Mouse (Mus musculus): Measurements from ENCODE around the gene Prmt9. TPM values are rescaled to one million over a fixed set of nuclear protein-coding genes. Genes with fewer than 3 reads are reported as not detected.

The Prmt9 gene
- polyA plus RNA-seq, 1 experiment from 2014 or later, result 21.7 TPM

DNA sequence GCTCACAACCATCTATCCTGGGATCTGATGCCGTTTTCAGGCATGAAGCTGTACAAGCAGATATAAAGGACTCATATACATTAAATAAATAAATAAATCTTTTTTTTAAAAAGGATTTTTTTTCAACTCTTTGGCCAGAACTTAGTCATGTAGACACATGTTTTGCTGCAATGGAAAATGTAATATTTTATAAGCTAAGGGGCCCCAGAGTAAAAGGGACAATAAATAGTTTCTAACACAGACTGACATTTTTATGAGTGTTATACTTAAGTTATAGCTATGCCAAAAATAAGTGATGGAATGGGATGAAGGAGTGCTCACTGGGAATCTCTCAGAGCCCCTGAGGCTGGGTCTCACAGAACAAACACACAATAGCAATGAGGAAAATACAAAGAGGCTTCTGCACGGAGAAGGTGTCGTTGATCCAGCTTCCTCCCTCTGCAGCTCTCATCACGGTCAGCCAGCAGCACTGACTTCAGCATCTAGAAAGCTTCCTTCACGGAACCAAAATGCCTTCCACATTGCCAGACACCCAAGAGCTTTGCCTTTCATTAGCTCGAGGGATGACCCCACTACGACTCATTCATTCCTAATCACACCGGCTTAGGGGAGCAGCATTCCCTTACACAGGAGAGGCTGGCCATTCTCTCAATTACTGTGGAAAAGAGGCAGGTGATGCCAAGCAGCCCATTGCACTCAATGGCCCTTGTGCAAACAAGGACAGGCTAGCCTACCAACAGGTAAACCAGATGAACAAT, 28.0 kb upstream of the Prmt9 start:
- Histone ChIP-seq H3K27ac (ENCODE audit: low read length) (no peak overlapping the region), H3K9me3 (ENCODE audit: control insufficient read depth, low read depth, low read length) (no peaks in the 10 kb centered on the region), H3K4me2 (replicated peaks; ENCODE audit: low read depth, low read length) (no peak overlapping the region), H3K4me3 (ENCODE audit: low read depth, low read length) (no peak overlapping the region), H3K9ac (replicated peaks; ENCODE audit: low read depth, low read length) (no peak overlapping the region), H3K36me3 (ENCODE audit: control insufficient read depth, insufficient read depth, low read length) (no peaks in the 10 kb centered on the region), H3K4me1 (ENCODE audit: control insufficient read depth, insufficient read depth, low read length) (peaks cover 5% of the 10 kb centered on the region; the same call in 1 of the 2 replicates), H3K27me3 (ENCODE audit: control insufficient read depth, insufficient read depth, low read length) (no peaks in the 10 kb centered on the region)
- no peak for ATAC-seq (ENCODE audit: insufficient number of reproducible peaks, insufficient read depth, low FRiP score, low read depth)
- WGBS, result 70% methylated on average over 8 of the region's 8 CpGs

DNA sequence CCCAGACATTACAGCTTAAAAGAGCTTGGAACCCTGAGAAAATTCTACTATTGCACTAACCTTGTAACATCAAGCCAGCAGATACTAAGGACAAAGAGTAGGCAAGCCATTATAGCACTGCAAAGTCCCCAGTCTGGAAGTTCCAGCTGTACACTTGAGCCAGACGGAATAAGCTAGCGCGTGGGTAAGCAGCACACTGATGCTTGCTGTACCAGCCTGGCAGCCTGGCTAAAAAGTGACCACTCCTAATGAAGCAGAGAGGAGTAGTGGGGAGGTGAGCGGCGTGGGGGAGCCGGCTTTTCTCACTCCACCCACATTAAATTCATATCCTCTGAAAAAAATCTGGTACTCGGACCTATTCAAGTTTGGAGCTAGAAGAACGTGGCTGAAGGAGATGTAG, 26.2 kb upstream of the Prmt9 start:
- no peaks in the 10 kb centered on the region for H3K27me3 ChIP-seq (ENCODE audit: control insufficient read depth, insufficient read depth, low read length)
- no peaks in the 10 kb centered on the region for H3K36me3 ChIP-seq (ENCODE audit: control insufficient read depth, insufficient read depth, low read length)
- no peak for ATAC-seq (ENCODE audit: insufficient number of reproducible peaks, insufficient read depth, low FRiP score, low read depth)
- H3K4me3 ChIP-seq (ENCODE audit: low read depth, low read length), result no peak overlapping the region
- H3K27ac ChIP-seq (ENCODE audit: low read length), result no peak overlapping the region
- no peaks in the 10 kb centered on the region for H3K9me3 ChIP-seq (ENCODE audit: control insufficient read depth, low read depth, low read length)
- no peak overlapping the region for H3K4me2 ChIP-seq (replicated peaks; ENCODE audit: low read depth, low read length)
- 79% methylated on average over 8 of the region's 8 CpGs for WGBS
- H3K4me1 ChIP-seq (ENCODE audit: control insufficient read depth, insufficient read depth, low read length), result peaks cover 5% of the 10 kb centered on the region; the same call in 1 of the 2 replicates
- no peak overlapping the region for H3K9ac ChIP-seq (replicated peaks; ENCODE audit: low read depth, low read length)

DNA sequence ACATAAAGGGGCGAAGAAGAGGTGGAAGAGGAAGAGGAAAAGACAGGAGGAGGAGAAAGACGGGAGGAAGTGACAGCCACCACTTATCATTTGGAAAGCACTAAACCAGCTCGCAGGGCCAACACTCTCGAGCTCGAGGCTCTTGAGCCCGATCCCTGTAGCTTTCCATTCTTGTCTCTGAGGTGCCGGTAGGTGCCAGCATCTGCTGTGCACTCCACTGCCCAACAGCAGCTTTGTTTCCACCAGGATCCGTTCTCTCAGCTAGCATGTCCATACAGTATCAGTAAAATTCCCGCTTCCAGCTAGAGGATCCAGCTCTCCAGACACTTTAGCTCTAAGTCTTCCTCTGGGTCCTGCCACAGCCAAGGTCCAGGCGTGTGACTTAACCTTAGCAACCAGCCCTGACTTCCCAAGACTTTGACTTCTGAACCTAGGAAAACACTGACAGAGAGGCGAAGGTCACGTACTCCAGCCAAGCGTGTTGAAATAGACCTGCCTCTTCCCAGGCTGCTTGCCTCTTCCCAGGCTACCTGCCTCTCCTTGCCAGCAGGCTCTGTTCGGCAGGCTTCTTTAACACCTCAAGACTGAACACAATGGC, 25.1 kb upstream of the Prmt9 start:
- no peak for ATAC-seq (ENCODE audit: insufficient number of reproducible peaks, insufficient read depth, low FRiP score, low read depth)
- WGBS, result 66% methylated on average over 14 of the region's 14 CpGs
- H3K4me1 ChIP-seq (ENCODE audit: control insufficient read depth, insufficient read depth, low read length), result no peaks in the 10 kb centered on the region
- no peaks in the 10 kb centered on the region for H3K27me3 ChIP-seq (ENCODE audit: control insufficient read depth, insufficient read depth, low read length)
- no peak overlapping the region for H3K4me2 ChIP-seq (replicated peaks; ENCODE audit: low read depth, low read length)
- no peaks in the 10 kb centered on the region for H3K9me3 ChIP-seq (ENCODE audit: control insufficient read depth, low read depth, low read length)
- H3K36me3 ChIP-seq (ENCODE audit: control insufficient read depth, insufficient read depth, low read length), result no peaks in the 10 kb centered on the region
- H3K4me3 ChIP-seq (ENCODE audit: low read depth, low read length), result no peak overlapping the region
- no peak overlapping the region for H3K27ac ChIP-seq (ENCODE audit: low read length)
- no peak overlapping the region for H3K9ac ChIP-seq (replicated peaks; ENCODE audit: low read depth, low read length)

DNA sequence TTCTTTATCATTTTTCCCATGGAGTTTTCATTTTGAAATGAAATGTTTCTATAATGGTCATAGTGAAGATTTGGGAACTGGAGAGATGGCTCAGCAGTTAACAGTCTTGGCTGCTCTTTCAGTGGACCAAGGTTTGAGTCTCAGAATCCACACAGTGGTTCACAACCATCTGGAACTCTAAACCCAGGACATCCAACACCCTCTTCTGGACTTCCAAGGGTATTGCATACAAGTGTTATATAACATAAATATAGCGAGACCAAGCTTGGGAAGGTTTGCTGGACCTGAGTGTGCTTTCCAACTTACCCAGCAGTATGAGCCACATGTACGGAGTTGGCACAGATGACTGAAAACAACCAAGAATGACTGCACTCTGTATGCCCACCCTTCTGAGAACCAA, 24.3 kb upstream of the Prmt9 start:
- Histone ChIP-seq H3K36me3 (ENCODE audit: control insufficient read depth, insufficient read depth, low read length) (no peaks in the 10 kb centered on the region), H3K4me3 (ENCODE audit: low read depth, low read length) (no peak overlapping the region), H3K4me1 (ENCODE audit: control insufficient read depth, insufficient read depth, low read length) (no peaks in the 10 kb centered on the region), H3K4me2 (replicated peaks; ENCODE audit: low read depth, low read length) (no peak overlapping the region), H3K27ac (ENCODE audit: low read length) (no peak overlapping the region), H3K9ac (replicated peaks; ENCODE audit: low read depth, low read length) (no peak overlapping the region), H3K27me3 (ENCODE audit: control insufficient read depth, insufficient read depth, low read length) (no peaks in the 10 kb centered on the region), H3K9me3 (ENCODE audit: control insufficient read depth, low read depth, low read length) (no peaks in the 10 kb centered on the region)
- ATAC-seq (ENCODE audit: insufficient number of reproducible peaks, insufficient read depth, low FRiP score, low read depth), result no peak
- WGBS, result 97% methylated on average over 2 of the region's 2 CpGs

DNA sequence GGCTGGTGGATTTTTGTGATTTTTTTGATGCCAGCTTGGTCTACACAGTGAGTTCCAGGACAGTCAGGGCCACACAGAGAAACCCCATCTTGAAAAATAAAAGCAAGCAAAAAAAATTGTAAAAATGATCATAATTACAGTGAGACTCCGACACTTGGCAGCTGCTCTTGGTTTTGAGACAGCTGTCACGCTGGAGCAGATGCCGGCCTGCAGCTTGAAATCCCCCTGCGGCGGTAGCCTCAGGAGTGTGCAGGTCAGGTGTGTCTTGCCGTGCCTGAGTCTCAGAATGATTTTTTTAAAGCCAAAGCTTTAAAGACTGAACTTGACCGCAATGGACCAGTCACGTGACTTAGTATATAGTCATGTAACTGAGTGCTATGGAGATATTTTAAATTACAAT, 23.1 kb upstream of the Prmt9 start:
- Histone ChIP-seq H3K4me3 (ENCODE audit: low read depth, low read length) (no peak overlapping the region), H3K9ac (replicated peaks; ENCODE audit: low read depth, low read length) (no peak overlapping the region), H3K4me2 (replicated peaks; ENCODE audit: low read depth, low read length) (no peak overlapping the region), H3K36me3 (ENCODE audit: control insufficient read depth, insufficient read depth, low read length) (no peaks in the 10 kb centered on the region), H3K4me1 (ENCODE audit: control insufficient read depth, insufficient read depth, low read length) (no peaks in the 10 kb centered on the region), H3K9me3 (ENCODE audit: control insufficient read depth, low read depth, low read length) (no peaks in the 10 kb centered on the region), H3K27me3 (ENCODE audit: control insufficient read depth, insufficient read depth, low read length) (no peaks in the 10 kb centered on the region), H3K27ac (ENCODE audit: low read length) (no peak overlapping the region)
- no peak for ATAC-seq (ENCODE audit: insufficient number of reproducible peaks, insufficient read depth, low FRiP score, low read depth)
- 84% methylated on average over 8 of the region's 8 CpGs for WGBS

DNA sequence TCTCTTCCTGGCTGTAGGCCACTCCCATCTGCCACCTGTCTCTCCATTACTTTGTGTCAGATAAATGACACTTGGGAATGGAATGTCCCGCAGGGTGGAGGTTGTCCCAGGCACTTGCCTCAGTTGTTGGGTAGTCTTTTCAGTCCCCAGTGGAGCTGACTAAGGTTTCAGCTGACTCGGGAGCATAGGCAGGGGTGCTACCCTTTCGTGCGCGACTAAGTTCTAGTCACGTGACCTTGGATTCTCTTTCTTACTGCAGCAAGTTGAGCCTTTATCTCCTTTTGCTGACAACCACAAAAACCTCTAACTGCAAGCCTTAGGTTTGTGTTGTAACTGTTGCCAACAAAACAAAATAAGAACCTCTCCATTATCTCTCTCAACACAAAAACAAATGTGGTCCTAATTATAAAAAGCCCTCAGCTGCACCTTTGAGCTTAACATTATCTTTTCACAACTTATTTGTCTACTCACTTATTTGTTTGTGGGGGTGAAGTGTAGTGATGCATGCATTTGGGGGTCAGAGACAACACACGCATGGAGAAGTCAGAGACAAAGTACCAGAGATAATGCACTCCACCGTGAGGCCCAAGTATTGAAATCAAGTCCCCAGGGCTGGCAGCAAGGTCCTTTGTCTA, 14.7 kb upstream of the Prmt9 start:
- WGBS, result 71% methylated on average over 8 of the region's 8 CpGs
- Histone ChIP-seq H3K4me3 (ENCODE audit: low read depth, low read length) (no peak overlapping the region), H3K9ac (replicated peaks; ENCODE audit: low read depth, low read length) (no peak overlapping the region), H3K36me3 (ENCODE audit: control insufficient read depth, insufficient read depth, low read length) (no peaks in the 10 kb centered on the region), H3K4me1 (ENCODE audit: control insufficient read depth, insufficient read depth, low read length) (no peaks in the 10 kb centered on the region), H3K9me3 (ENCODE audit: control insufficient read depth, low read depth, low read length) (no peaks in the 10 kb centered on the region), H3K4me2 (replicated peaks; ENCODE audit: low read depth, low read length) (no peak overlapping the region), H3K27me3 (ENCODE audit: control insufficient read depth, insufficient read depth, low read length) (no peaks in the 10 kb centered on the region), H3K27ac (ENCODE audit: low read length) (no peak overlapping the region)
- ATAC-seq (ENCODE audit: insufficient number of reproducible peaks, insufficient read depth, low FRiP score, low read depth), result no peak

DNA sequence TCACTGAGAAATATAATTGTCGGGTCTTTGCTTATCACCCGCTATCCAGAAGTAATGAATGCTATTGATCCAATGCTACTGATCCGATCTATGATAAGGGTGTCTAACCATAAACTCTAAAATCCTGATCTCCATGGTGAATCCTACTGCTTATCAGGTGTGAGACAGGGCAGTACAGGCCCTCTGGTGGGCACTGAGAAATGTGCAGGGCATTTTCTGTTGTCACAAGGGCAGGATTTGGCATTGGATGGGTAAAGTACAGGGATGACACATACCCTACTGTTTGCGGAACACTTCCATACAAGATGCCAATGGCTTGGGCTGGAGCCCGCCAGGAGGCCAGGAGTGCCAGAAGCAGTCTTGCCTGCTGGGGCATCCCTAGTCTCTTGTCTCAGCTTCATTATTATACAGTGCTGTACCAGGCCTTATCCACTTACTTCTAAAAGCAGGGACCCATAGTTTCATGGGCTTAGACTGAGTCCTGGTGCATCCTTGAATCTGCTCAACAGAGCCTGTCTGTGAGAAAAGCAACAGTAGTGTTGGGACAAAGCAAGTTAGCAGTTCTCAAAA, 14.1 kb upstream of the Prmt9 start:
- Histone ChIP-seq H3K9ac (replicated peaks; ENCODE audit: low read depth, low read length) (no peak overlapping the region), H3K4me3 (ENCODE audit: low read depth, low read length) (no peak overlapping the region), H3K36me3 (ENCODE audit: control insufficient read depth, insufficient read depth, low read length) (no peaks in the 10 kb centered on the region), H3K4me1 (ENCODE audit: control insufficient read depth, insufficient read depth, low read length) (no peaks in the 10 kb centered on the region), H3K27ac (ENCODE audit: low read length) (no peak overlapping the region), H3K27me3 (ENCODE audit: control insufficient read depth, insufficient read depth, low read length) (no peaks in the 10 kb centered on the region), H3K9me3 (ENCODE audit: control insufficient read depth, low read depth, low read length) (no peaks in the 10 kb centered on the region), H3K4me2 (replicated peaks; ENCODE audit: low read depth, low read length) (no peak overlapping the region)
- 85% methylated on average over 5 of the region's 5 CpGs for WGBS
- ATAC-seq (ENCODE audit: insufficient number of reproducible peaks, insufficient read depth, low FRiP score, low read depth), result no peak

DNA sequence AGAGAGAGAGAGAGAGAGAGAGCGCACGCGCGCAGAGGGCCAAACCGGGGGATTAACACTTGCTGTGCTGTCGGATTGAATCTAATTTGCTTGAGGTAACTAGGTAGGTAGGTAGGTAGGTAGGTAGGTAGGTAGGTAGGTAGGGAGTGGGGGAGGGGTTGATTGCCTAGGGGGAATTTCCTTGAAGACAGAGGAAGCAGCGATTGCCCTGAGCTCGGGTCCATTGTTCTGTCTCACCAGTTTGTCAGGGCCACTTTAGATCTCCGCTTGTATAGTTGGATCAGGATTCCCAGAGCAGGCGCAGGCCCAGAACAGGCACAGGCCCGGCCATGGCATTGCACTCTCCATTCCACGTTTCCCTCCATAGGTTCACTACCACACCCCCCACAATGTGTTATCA, 12.4 kb upstream of the Prmt9 start:
- Histone ChIP-seq H3K9me3 (ENCODE audit: control insufficient read depth, low read depth, low read length) (no peaks in the 10 kb centered on the region), H3K36me3 (ENCODE audit: control insufficient read depth, insufficient read depth, low read length) (no peaks in the 10 kb centered on the region), H3K9ac (replicated peaks; ENCODE audit: low read depth, low read length) (no peak overlapping the region), H3K27me3 (ENCODE audit: control insufficient read depth, insufficient read depth, low read length) (no peaks in the 10 kb centered on the region), H3K27ac (ENCODE audit: low read length) (no peak overlapping the region), H3K4me1 (ENCODE audit: control insufficient read depth, insufficient read depth, low read length) (no peaks in the 10 kb centered on the region), H3K4me3 (ENCODE audit: low read depth, low read length) (no peak overlapping the region), H3K4me2 (replicated peaks; ENCODE audit: low read depth, low read length) (no peak overlapping the region)
- 76% methylated on average over 12 of the region's 12 CpGs for WGBS
- ATAC-seq (ENCODE audit: insufficient number of reproducible peaks, insufficient read depth, low FRiP score, low read depth), result no peak
